Mouse (Mus musculus) neural tube, embryonic 10.5 days (tissue): ENCODE measurements around the gene Nfe2l2.
A peak's percentile ranks its signal among the peaks of the same experiment; 100 is the strongest.

Experiments
- DNase-seq: peaks from one replicate; pipeline ENCODE4 v3.0.0-alpha.2; 2017; ENCODE audit warnings: low spot score; ENCODE audit errors: extremely low spot score

The Nfe2l2 gene

GRCm38 (mm10) chr2:75687040-75687749, 17.2 kb downstream of the Nfe2l2 start:
- DNase-seq, result no peak

DNA sequence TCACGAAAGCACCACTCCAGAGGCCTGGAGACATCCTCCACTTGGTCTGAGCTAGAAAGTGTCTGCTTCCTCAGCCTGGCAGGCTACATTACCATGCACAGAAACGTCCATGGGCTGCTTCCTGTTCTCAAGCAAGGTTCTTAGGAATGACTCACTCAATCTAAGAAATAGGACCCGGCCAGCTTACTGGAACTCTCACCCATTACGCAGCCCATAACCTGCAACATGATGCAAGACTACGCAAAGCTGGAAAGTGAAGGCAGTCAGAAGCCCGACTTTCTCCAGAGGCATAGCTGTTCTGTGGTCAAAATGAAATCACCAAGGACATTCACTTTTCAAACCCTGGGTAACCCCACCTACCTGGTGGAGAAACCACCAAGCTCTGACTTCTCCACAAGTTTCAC, 19.0 kb downstream of the Nfe2l2 start:
- no peak for DNase-seq

GRCm38 (mm10) chr2:75684526-75684925, 19.9 kb downstream of the Nfe2l2 start:
- DNase-seq, result no peak

DNA sequence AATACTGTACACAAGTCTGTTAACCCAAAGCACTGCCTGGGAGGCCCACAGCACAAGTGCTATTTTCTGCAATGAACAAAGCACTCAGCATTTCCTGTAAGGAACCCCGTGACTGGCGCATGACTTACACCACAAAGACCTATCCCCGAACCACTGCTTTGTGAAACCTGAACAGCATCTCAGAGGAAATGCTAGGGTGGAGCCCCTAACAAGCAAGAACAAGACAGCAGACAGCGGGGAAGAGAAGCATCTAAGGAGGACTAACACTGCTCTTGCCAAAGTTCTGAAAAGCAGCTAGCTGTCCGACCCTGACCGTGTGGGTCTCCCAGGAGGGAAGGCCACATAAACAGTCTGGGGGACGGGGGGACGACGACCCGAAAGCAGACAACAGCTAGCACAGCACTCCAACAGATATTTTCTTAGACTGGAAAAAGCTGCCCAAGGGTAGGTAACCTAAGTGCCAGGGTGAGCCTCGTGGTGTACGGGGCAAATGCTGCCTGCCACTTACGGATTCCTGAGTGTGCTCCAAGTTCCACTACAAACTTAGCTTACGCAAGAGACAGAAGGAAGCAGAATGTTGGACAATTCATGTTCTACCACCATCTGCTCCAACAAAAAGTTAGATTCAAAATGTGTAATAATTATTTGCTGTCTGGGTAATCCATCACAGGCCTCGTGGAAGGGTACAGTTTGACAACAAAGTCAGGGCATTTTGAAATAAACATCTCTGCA, 21.3 kb downstream of the Nfe2l2 start:
- no peak for DNase-seq

GRCm38 (mm10) chr2:75681439-75681838, 23.0 kb downstream of the Nfe2l2 start:
- no peak for DNase-seq

- no peak for DNase-seq
Observed at GRCm38 (mm10) chr2:75679947-75680346, 24.5 kb downstream of the Nfe2l2 start.

DNA sequence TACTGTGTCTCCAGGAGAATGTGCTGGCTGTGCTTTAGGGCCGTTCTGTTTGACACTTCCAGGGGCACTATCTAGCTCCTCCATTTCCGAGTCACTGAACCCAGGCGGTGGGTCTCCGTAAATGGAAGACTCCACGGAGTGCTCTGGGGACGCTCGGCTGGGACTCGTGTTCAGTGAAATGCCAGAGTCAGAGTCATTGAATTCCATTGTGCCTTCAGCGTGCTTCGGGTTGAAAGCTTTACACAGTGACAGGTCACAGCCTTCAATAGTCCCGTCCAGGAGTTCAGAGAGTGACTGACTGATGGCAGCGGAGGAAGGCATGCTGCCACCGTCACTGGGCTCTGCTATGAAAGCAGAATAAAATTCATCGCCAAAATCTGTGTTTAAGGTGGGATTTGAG, 27.9 kb downstream of the Nfe2l2 start:
- DNase-seq, result no peak

- DNase-seq, result no peak
Observed at GRCm38 (mm10) chr2:75672561-75672960, 31.9 kb downstream of the Nfe2l2 start.

- no peak for DNase-seq
Observed at GRCm38 (mm10) chr2:75671337-75671660, 33.1 kb downstream of the Nfe2l2 start.

- DNase-seq, result no peak
Observed at GRCm38 (mm10) chr2:75670446-75671336, 33.8 kb downstream of the Nfe2l2 start.

GRCm38 (mm10) chr2:75669491-75670445, 34.7 kb downstream of the Nfe2l2 start:
- peak; percentile 49 for DNase-seq

GRCm38 (mm10) chr2:75661106-75661505, 43.3 kb downstream of the Nfe2l2 start:
- no peak for DNase-seq

- no peak for DNase-seq
Observed at GRCm38 (mm10) chr2:75660255-75660948, 44.0 kb downstream of the Nfe2l2 start.

DNA sequence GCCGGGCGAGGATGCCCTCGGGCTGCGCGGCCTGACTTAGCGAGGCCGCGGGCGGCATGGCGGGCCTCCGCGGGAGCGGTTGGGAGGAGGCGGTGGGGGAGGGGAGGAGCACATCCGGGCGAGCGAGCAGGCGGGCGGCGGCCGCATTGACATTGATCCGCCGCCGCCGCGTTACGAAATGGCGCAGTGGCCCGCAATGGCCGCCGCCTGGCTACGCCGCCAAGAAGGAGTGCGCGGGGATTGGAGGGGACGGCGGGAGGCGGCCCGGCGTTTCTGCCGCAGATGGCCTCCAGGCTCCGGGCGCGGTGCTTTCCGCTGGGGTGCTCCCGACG, 44.8 kb downstream of the Nfe2l2 start:
- peak; percentile 89 for DNase-seq

DNA sequence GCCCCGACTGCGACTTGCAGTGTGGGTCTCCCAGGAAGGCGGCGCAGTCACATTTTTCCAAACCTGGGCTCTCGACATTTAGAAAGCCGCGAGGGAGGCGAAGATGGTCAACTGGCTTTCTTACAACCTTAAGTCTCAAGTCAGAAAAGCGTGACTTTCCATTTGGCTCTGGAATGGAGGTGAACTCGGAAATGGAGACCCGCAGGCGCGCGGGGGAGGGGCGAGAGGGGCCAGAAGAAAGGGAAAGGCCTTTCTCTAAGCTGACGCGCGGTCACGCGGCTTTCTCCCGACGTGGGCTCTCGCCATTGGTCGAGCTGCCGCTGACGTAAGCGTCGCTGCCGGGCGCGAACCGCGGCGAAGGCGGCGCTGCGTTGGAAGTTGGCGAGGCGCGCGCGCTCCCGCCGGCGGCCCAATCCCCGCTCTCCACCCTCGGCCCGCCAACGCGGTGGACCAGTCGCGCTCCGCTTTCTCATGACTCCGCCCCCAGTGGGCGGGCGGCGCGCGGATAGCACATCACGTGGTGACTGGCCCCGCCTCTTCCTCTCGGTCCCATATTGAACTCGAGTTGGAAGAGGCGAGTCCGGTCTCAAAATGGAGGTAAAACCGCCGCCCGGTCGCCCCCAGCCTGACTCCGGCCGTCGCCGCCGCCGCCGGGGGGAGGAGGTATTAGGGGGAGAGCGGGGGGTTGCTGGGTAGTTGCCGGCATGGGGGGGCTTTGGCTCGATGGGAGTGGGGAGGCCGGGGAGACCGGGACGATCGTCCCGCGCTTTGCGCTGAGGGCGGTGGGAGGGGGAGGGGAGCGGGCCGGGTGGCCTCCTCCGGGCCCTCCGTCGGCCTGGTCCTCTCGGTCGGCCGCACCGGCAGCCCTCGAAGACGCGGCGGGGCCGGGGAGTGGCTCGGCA, 45.5 kb downstream of the Nfe2l2 start, which contains the start of gene Hnrnpa3:
TSS of gene Hnrnpa3 (plus strand) at position 535 of the 902 bp plus-strand sequence.
- DNase-seq, result peak; percentile 99

DNA sequence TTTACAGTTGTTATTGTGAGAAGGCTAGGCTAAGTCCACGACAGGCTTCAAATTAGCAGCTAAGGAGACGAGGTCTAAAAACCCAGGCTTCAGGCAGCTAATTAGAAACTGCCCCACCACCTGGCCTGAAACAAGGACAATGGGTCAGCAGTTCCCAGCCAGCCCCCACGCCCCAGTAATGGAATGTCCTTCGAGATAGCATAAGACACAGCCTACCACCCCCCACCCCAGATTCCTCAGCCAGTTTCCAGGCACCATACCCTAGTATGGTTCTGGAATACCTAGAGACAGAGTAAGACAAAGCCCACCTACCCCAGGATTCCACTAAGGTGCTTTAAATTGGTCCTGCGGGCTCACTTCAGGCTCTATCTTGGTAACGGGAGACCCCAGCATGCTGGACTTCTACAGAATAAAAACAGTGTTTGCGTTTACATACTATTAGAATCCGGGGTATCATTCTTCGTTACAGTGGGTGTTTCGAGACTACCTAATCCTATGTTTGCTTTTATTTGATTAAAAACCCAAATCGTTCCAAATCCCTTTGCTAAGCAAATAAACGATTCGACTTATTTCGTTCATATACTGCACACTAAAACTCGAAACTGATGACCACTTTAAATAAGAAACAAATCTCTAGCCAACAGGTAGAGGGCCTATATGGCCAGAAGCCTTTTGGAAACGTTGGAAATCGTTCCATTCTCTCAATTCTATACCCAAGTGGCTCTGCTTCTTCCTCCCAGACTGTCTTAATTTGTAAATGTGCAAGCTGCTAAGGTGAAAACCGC, 46.3 kb downstream of the Nfe2l2 start:
- peak; percentile 72 for DNase-seq

- DNase-seq, result no peak
Observed at GRCm38 (mm10) chr2:75656924-75657323, 47.5 kb downstream of the Nfe2l2 start.

- DNase-seq, result no peak
Observed at GRCm38 (mm10) chr2:75654679-75655078, 49.8 kb downstream of the Nfe2l2 start.
